Mouse (Mus musculus) hindbrain, embryonic 14.5 days (tissue): ENCODE measurements around the gene Gipc2. TPM values are rescaled to one million over a fixed set of nuclear protein-coding genes. Genes with fewer than 3 reads are reported as not detected.
"Not testable (repeated sequence)": the region's sequence is repeated elsewhere in the genome, so short reads cannot be mapped to it uniquely, and the experiment has no call there.

ENCODE experiments used
- ATAC-seq: fragments of 200-750 bp; cut with Nextera tagmentation; 2 replicates; pipeline ENCODE4 v1.8.0; 2017; ENCODE audit warnings: moderate number of reproducible peaks, mild to moderate bottlenecking, moderate TSS enrichment, moderate library complexity; ENCODE audit not compliant: low FRiP score
- DNase-seq: peaks from one replicate; pipeline ENCODE4 v3.0.0-alpha.2; 2015; ENCODE audit warnings: low spot score
- H3K27ac ChIP-seq: fragments of 300-500 bp; sonication (generic); 2 replicates; pipeline ENCODE4 v1.5.1; 2014; ENCODE audit warnings: mild to moderate bottlenecking, moderate library complexity
- H3K27me3 ChIP-seq: fragments of 300-500 bp; sonication (generic); 2 replicates; pipeline ENCODE4 v1.6.1; 2014; ENCODE audit warnings: mild to moderate bottlenecking, low read length, mixed read lengths; ENCODE audit not compliant: control insufficient read depth, insufficient read depth
- H3K36me3 ChIP-seq: fragments of 300-500 bp; sonication (generic); replicated peaks from 2 replicates; pipeline ENCODE4 v1.6.1; 2014; ENCODE audit not compliant: control insufficient read depth, insufficient read depth
- H3K4me1 ChIP-seq: fragments of 300-500 bp; sonication (generic); replicated peaks from 2 replicates; pipeline ENCODE4 v1.6.1; 2014; ENCODE audit warnings: antibody characterized with exemption, low read length, mixed read lengths; ENCODE audit not compliant: control insufficient read depth, insufficient read depth
- H3K4me2 ChIP-seq: fragments of 300-500 bp; sonication (generic); replicated peaks from 2 replicates; pipeline ENCODE4 v1.6.1; 2014; ENCODE audit warnings: mild to moderate bottlenecking, moderate library complexity
- H3K4me3 ChIP-seq: fragments of 300-500 bp; sonication (generic); replicated peaks from 2 replicates; pipeline ENCODE4 v1.5.1; 2014; ENCODE audit warnings: mild to moderate bottlenecking, low read length
- H3K9ac ChIP-seq: fragments of 300-500 bp; sonication (generic); 2 replicates; pipeline ENCODE4 v1.6.1; 2014
- H3K9me3 ChIP-seq: fragments of 300-500 bp; sonication (generic); 2 replicates; pipeline ENCODE4 v1.6.1; 2016; ENCODE audit warnings: low read length; ENCODE audit not compliant: control insufficient read depth
- WGBS: fragments of 180-500 bp; shearing (Covaris S2); extraction: QIAGEN DNeasy Blood & Tissue Kit; methylation state at CpG from one replicate; pipeline ENCODE4 v1.1.7; 2014; 5-methylcytosine and 5-hydroxymethylcytosine counted together
- polyA plus RNA-seq: library from polyadenylated mRNA; unstranded; fragments of >200 nt; fragmentation: Nextera tagmentation; extraction: Ambion mirVana; gene quantifications from 2 replicates; pipeline ENCODE4 v1.2.1, GENCODE M21; 2014

Gipc2 gene
- polyA plus RNA-seq, 1 experiment from 2014 or later = 9.2 TPM

GRCm38 (mm10) chr3:152133621-152134020 is 32.4 kb downstream of the Gipc2 start:
- Histone ChIP-seq H3K4me2 (no peak overlapping the region), H3K4me3 (no peak overlapping the region), H3K4me1 (no peaks in the 10 kb centered on the region), H3K9me3 (no peaks in the 10 kb centered on the region), H3K9ac (no peak overlapping the region), H3K27ac (no peak overlapping the region), H3K27me3 (no peaks in the 10 kb centered on the region), H3K36me3 (no peaks in the 10 kb centered on the region; the same call in 1 of the 2 replicates)
- 82% methylated on average over 9 of the region's 9 CpGs for WGBS
- ATAC-seq (no peak), DNase-seq (no peak)

- 85% methylated on average over 4 of the region's 4 CpGs for WGBS
- H3K36me3 ChIP-seq = no peaks in the 10 kb centered on the region; the same call in 1 of the 2 replicates
- no peak overlapping the region for H3K27ac ChIP-seq
- H3K9ac ChIP-seq = no peak overlapping the region
- DNase-seq (no peak), ATAC-seq (no peak)
- no peaks in the 10 kb centered on the region for H3K27me3 ChIP-seq
- no peaks in the 10 kb centered on the region for H3K4me1 ChIP-seq
- no peaks in the 10 kb centered on the region for H3K9me3 ChIP-seq
- no peak overlapping the region for H3K4me2 ChIP-seq
- H3K4me3 ChIP-seq = no peak overlapping the region
These were observed 35.1 kb downstream of the Gipc2 start for GRCm38 (mm10) chr3:152130963-152131362.

- not testable (repeated sequence) for H3K9me3 ChIP-seq, H3K4me3 ChIP-seq, H3K4me1 ChIP-seq, H3K4me2 ChIP-seq, H3K36me3 ChIP-seq, H3K27ac ChIP-seq, DNase-seq, H3K9ac ChIP-seq, ATAC-seq, H3K27me3 ChIP-seq
- 94% methylated on average over 4 of the region's 4 CpGs for WGBS
These were observed 36.6 kb downstream of the Gipc2 start for GRCm38 (mm10) chr3:152129426-152129825.

- H3K9ac ChIP-seq = no peak overlapping the region
- H3K4me3 ChIP-seq = no peak overlapping the region
These were observed 37.4 kb downstream of the Gipc2 start for GRCm38 (mm10) chr3:152128631-152129030.

GRCm38 (mm10) chr3:152127144-152127543 is 38.9 kb downstream of the Gipc2 start:
- H3K27ac ChIP-seq = no peak overlapping the region
- WGBS = 79% methylated on average over 7 of the region's 7 CpGs
- no peaks in the 10 kb centered on the region for H3K4me1 ChIP-seq
- DNase-seq (no peak), ATAC-seq (no peak)
- no peaks in the 10 kb centered on the region for H3K27me3 ChIP-seq
- H3K4me2 ChIP-seq = no peak overlapping the region
- no peaks in the 10 kb centered on the region for H3K36me3 ChIP-seq
- no peaks in the 10 kb centered on the region for H3K9me3 ChIP-seq
- H3K9ac ChIP-seq = no peak overlapping the region
- H3K4me3 ChIP-seq = no peak overlapping the region

More at GRCm38 (mm10) chr3:152128631-152129030, 37.4 kb downstream of the Gipc2 start:
- H3K4me2 ChIP-seq = no peak overlapping the region
- no peak overlapping the region for H3K27ac ChIP-seq
- 65% methylated on average over 7 of the region's 7 CpGs for WGBS
- H3K4me1 ChIP-seq = no peaks in the 10 kb centered on the region
- ATAC-seq (no peak), DNase-seq (no peak)
- no peaks in the 10 kb centered on the region for H3K9me3 ChIP-seq
- no peaks in the 10 kb centered on the region for H3K27me3 ChIP-seq
- H3K36me3 ChIP-seq = no peaks in the 10 kb centered on the region

GRCm38 (mm10) chr3:152122720-152123119 is 43.3 kb downstream of the Gipc2 start:
- no peaks in the 10 kb centered on the region for H3K27me3 ChIP-seq
- WGBS = 77% methylated on average over 3 of the region's 3 CpGs
- ATAC-seq = peak; percentile 31; the same call in 1 of the 2 replicates
- H3K36me3 ChIP-seq = no peaks in the 10 kb centered on the region
- H3K9me3 ChIP-seq = no peaks in the 10 kb centered on the region
- no peak overlapping the region for H3K4me3 ChIP-seq
- no peak for DNase-seq
- H3K4me1 ChIP-seq = no peaks in the 10 kb centered on the region
- no peak overlapping the region for H3K9ac ChIP-seq
- no peak overlapping the region for H3K4me2 ChIP-seq
- H3K27ac ChIP-seq = no peak overlapping the region

GRCm38 (mm10) chr3:152122101-152122500 is 43.9 kb downstream of the Gipc2 start:
- no peak overlapping the region for H3K4me3 ChIP-seq
- no peak overlapping the region for H3K9ac ChIP-seq
- H3K27me3 ChIP-seq = no peaks in the 10 kb centered on the region
- DNase-seq (no peak), ATAC-seq (0 out of 2 replicates have a peak, but pooled peaks have one; percentile 21)
- no peak overlapping the region for H3K27ac ChIP-seq
- H3K4me2 ChIP-seq = no peak overlapping the region
- H3K36me3 ChIP-seq = no peaks in the 10 kb centered on the region
- no peaks in the 10 kb centered on the region for H3K4me1 ChIP-seq
- WGBS = 69% methylated on average over 6 of the region's 6 CpGs
- no peaks in the 10 kb centered on the region for H3K9me3 ChIP-seq

GRCm38 (mm10) chr3:152121169-152122009 is 44.6 kb downstream of the Gipc2 start:
- Histone ChIP-seq H3K4me1 (no peaks in the 10 kb centered on the region), H3K36me3 (no peaks in the 10 kb centered on the region), H3K4me2 (no peak overlapping the region), H3K27me3 (no peaks in the 10 kb centered on the region), H3K4me3 (no peak overlapping the region), H3K9ac (no peak overlapping the region), H3K9me3 (no peaks in the 10 kb centered on the region), H3K27ac (no peak overlapping the region)
- DNase-seq = no peak
- 86% methylated on average over 11 of the region's 11 CpGs for WGBS
- ATAC-seq = no peak

- WGBS = 74% methylated on average over 4 of the region's 4 CpGs
- no peaks in the 10 kb centered on the region for H3K36me3 ChIP-seq
- no peak for ATAC-seq
These were observed 46.0 kb downstream of the Gipc2 start for GRCm38 (mm10) chr3:152119987-152120386.

More at GRCm38 (mm10) chr3:152119987-152120386, 46.0 kb downstream of the Gipc2 start:
- Histone ChIP-seq H3K9me3 (no peaks in the 10 kb centered on the region), H3K9ac (no peak overlapping the region), H3K27ac (no peak overlapping the region), H3K4me1 (no peaks in the 10 kb centered on the region), H3K4me3 (no peak overlapping the region), H3K27me3 (no peaks in the 10 kb centered on the region), H3K4me2 (no peak overlapping the region)
- no peak for DNase-seq
